Mouse (Mus musculus): ENCODE results near the gene Casz1.
A peak's percentile ranks its signal among the peaks of the same experiment; 100 is the strongest.

Casz1 gene

GRCm38 (mm10) chr4:148878984-148879610 lies 74.9 kb downstream of the Casz1 start:
- DNase-seq (ENCODE audit: low spot score) = no peak

GRCm38 (mm10) chr4:148879631-148880030 lies 75.4 kb downstream of the Casz1 start:
- DNase-seq (ENCODE audit: low spot score) = no peak

GRCm38 (mm10) chr4:148881001-148881669 lies 76.9 kb downstream of the Casz1 start:
- DNase-seq (ENCODE audit: low spot score) = no peak

- no peak for DNase-seq (ENCODE audit: low spot score)
These were observed 77.6 kb downstream of the Casz1 start for GRCm38 (mm10) chr4:148881838-148882237.

- DNase-seq (ENCODE audit: low spot score) = no peak
These were observed 78.2 kb downstream of the Casz1 start for GRCm38 (mm10) chr4:148882360-148882929.

GRCm38 (mm10) chr4:148884596-148884995 lies 80.4 kb downstream of the Casz1 start:
- DNase-seq (ENCODE audit: low spot score) = no peak

GRCm38 (mm10) chr4:148885401-148885800 lies 81.2 kb downstream of the Casz1 start:
- no peak for DNase-seq (ENCODE audit: low spot score)

GRCm38 (mm10) chr4:148885921-148886540 lies 81.8 kb downstream of the Casz1 start:
- no peak for DNase-seq (ENCODE audit: low spot score)

- DNase-seq (ENCODE audit: low spot score) = no peak
These were observed 84.0 kb downstream of the Casz1 start for GRCm38 (mm10) chr4:148888229-148888628.

- no peak for DNase-seq (ENCODE audit: low spot score)
These were observed 84.8 kb downstream of the Casz1 start for GRCm38 (mm10) chr4:148889011-148889410.

GRCm38 (mm10) chr4:148890442-148890841 lies 86.2 kb downstream of the Casz1 start:
- no peak for DNase-seq (ENCODE audit: low spot score)

GRCm38 (mm10) chr4:148890892-148891838 lies 86.9 kb downstream of the Casz1 start:
- no peak for DNase-seq (ENCODE audit: low spot score)

- no peak for DNase-seq (ENCODE audit: low spot score)
These were observed 91.9 kb downstream of the Casz1 start for GRCm38 (mm10) chr4:148896125-148896524.

GRCm38 (mm10) chr4:148899927-148900294 lies 95.7 kb downstream of the Casz1 start:
- no peak for DNase-seq (ENCODE audit: low spot score)

- peak; percentile 69 for DNase-seq (ENCODE audit: low spot score)
These were observed 96.3 kb downstream of the Casz1 start for GRCm38 (mm10) chr4:148900295-148901211.

- DNase-seq (ENCODE audit: low spot score) = no peak
These were observed 97.2 kb downstream of the Casz1 start for GRCm38 (mm10) chr4:148901275-148902052.

GRCm38 (mm10) chr4:148902919-148903727 lies 98.9 kb downstream of the Casz1 start:
- peak; percentile 63 for DNase-seq (ENCODE audit: low spot score)

GRCm38 (mm10) chr4:148905295-148905694 lies 101.1 kb downstream of the Casz1 start:
- no peak for DNase-seq (ENCODE audit: low spot score)

GRCm38 (mm10) chr4:148906806-148907205 lies 102.6 kb downstream of the Casz1 start:
- DNase-seq (ENCODE audit: low spot score) = no peak
